Comparison of ENCODE assay signal across 16 mouse cellular contexts in the genomic region with DNA sequence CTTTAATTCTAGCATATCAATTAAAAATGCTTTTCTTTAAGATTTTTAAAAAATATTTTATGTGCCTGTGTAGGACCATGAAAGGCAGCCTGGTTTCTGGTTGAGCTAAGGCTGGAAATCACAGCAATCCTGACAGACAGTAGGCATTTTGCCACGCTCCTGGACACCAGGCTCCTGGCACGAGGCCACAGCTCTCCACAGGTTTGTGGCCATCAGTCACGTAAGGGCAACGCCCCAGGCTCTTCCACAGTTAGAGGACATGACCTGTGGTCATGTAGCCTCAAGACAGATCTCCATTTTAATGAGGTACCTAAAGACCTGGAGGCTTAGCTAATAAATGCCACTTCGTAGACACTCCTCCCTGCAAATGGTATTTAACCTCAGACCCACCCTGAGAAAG. TPM values are rescaled to one million over a fixed set of nuclear protein-coding genes. Genes with fewer than 3 reads are reported as not detected.
A peak's percentile ranks its signal among the peaks of the same experiment; 100 is the strongest.
DNase-seq lines count a peak whose midpoint lies in the region; ATAC-seq and TF ChIP-seq lines count a peak whose summit lies in the region.
"Had no signal": no experiment of that assay in that cellular context is flagged by ENCODE, and none has a peak within 500 bp of the region (broad histone marks: within the 10 kb centered on the region; RNA-seq: fewer than 3 reads in every experiment).

No protein-coding gene starts in this region.

- H3K9me3 ChIP-seq in liver, postnatal 0 days (ENCODE audit: low read length) = no peaks in the 10 kb centered on the region
- no peaks in the 10 kb centered on the region for H3K9me3 ChIP-seq in liver, embryonic 11.5 days (ENCODE audit: control insufficient read depth, low read length)
- no peaks in the 10 kb centered on the region for H3K9me3 ChIP-seq in forebrain, embryonic 16.5 days (ENCODE audit: control insufficient read depth, low read length)
- H3K9me3 ChIP-seq: forebrain, embryonic 10.5 days; hindbrain, embryonic 10.5 days; limb, embryonic 13.5 days; midbrain, embryonic 12.5 days; neural tube, embryonic 13.5 days; stomach, embryonic 15.5 days had no signal

- H3K9ac ChIP-seq in liver, postnatal 0 days (replicated peaks) = no peak overlapping the region
- H3K9ac ChIP-seq in liver, embryonic 11.5 days (ENCODE audit: low read depth, low read length) = no peak overlapping the region
- no peak overlapping the region for H3K9ac ChIP-seq in forebrain, embryonic 16.5 days (replicated peaks; ENCODE audit: low read depth, low read length)
- H3K9ac ChIP-seq: limb, embryonic 13.5 days; midbrain, embryonic 12.5 days; neural tube, embryonic 13.5 days; stomach, embryonic 15.5 days had no signal

- no peak overlapping the region for H3K4me3 ChIP-seq in gastrocnemius, adult 2 months
- H3K4me3 ChIP-seq in liver, postnatal 0 days (ENCODE audit: low read depth, low read length) = no peak overlapping the region
- no peak overlapping the region for H3K4me3 ChIP-seq in liver, embryonic 11.5 days (ENCODE audit: low read depth, low read length)
- no peak overlapping the region for H3K4me3 ChIP-seq in forebrain, embryonic 16.5 days (replicated peaks; ENCODE audit: low read length)
- H3K4me3 ChIP-seq: forebrain, embryonic 10.5 days; hindbrain, embryonic 10.5 days; limb, embryonic 13.5 days; midbrain, embryonic 12.5 days; neural tube, embryonic 13.5 days; stomach, embryonic 15.5 days had no signal

- ATAC-seq in liver, postnatal 0 days = 0 out of 2 replicates have a peak, but pooled peaks have one; percentile 35
- no peak for ATAC-seq in liver, embryonic 11.5 days (replicated peaks; ENCODE audit: low FRiP score)
- ATAC-seq in forebrain, embryonic 16.5 days = no peak
- ATAC-seq: lung, postnatal 0 days had no signal

- no peak overlapping the region for H3K4me2 ChIP-seq in liver, postnatal 0 days (ENCODE audit: low read depth, low read length)
- no peak overlapping the region for H3K4me2 ChIP-seq in liver, embryonic 11.5 days
- H3K4me2 ChIP-seq in forebrain, embryonic 16.5 days (ENCODE audit: low read length) = no peak overlapping the region
- H3K4me2 ChIP-seq: limb, embryonic 13.5 days; midbrain, embryonic 12.5 days; neural tube, embryonic 13.5 days; stomach, embryonic 15.5 days had no signal

- peak; percentile 22 for DNase-seq in gastrocnemius, adult 2 months
- no peak for DNase-seq in gastrocnemius, adult 8-10 months (ENCODE audit: low spot score in 2 of 2)
- DNase-seq in liver, postnatal 0 days = peak; percentile 27
- no peak for DNase-seq in liver, embryonic 11.5 days (ENCODE audit: low spot score)
- peak; percentile 83 to 90 for DNase-seq in cerebellum, postnatal 25 days
- no peak for DNase-seq in left cerebral cortex, postnatal 36 days (ENCODE audit: low spot score in 2 of 2)
- DNase-seq in urinary bladder, postnatal 25 days (ENCODE audit: low spot score) = no peak
- DNase-seq: right cerebral cortex, postnatal 14 days had no signal

- H3K27ac ChIP-seq in gastrocnemius, adult 2 months = no peak overlapping the region
- no peak overlapping the region for H3K27ac ChIP-seq in liver, postnatal 0 days (ENCODE audit: low read depth)
- no peak overlapping the region for H3K27ac ChIP-seq in liver, embryonic 11.5 days (ENCODE audit: low read depth, low read length)
- H3K27ac ChIP-seq in forebrain, embryonic 16.5 days (ENCODE audit: low read length) = no peak overlapping the region
- H3K27ac ChIP-seq: hindbrain, embryonic 10.5 days; limb, embryonic 13.5 days; midbrain, embryonic 12.5 days; neural tube, embryonic 13.5 days; stomach, embryonic 15.5 days had no signal

- no peak for TF ChIP-seq EP300 in liver, postnatal 0 days (IDR thresholded peaks at IDR 0.05; ENCODE audit: low read depth)

- no peaks in the 10 kb centered on the region; the same call in 1 of the 2 replicates for H3K4me1 ChIP-seq in liver, postnatal 0 days (ENCODE audit: insufficient read depth)
- no peaks in the 10 kb centered on the region for H3K4me1 ChIP-seq in liver, embryonic 11.5 days (replicated peaks; ENCODE audit: control insufficient read depth, insufficient read depth, low read length)
- H3K4me1 ChIP-seq in forebrain, embryonic 16.5 days (replicated peaks; ENCODE audit: control insufficient read depth, insufficient read depth, low read length) = no peaks in the 10 kb centered on the region
- H3K4me1 ChIP-seq: forebrain, embryonic 10.5 days; hindbrain, embryonic 10.5 days; limb, embryonic 13.5 days; midbrain, embryonic 12.5 days; neural tube, embryonic 13.5 days; stomach, embryonic 15.5 days had no signal

- WGBS in liver, postnatal 0 days (ENCODE audit: insufficient replicate concordance) = 72% methylated on average over 5 of the region's 5 CpGs
- WGBS in liver, embryonic 11.5 days = 79% methylated on average over 5 of the region's 5 CpGs
- WGBS in forebrain, embryonic 16.5 days = 75% methylated on average over 5 of the region's 5 CpGs

- 0 out of 2 replicates have a peak, but pooled peaks cover 3% of the 10 kb centered on the region for H3K36me3 ChIP-seq in liver, postnatal 0 days (replicated peaks; ENCODE audit: insufficient read depth, low read length)
- H3K36me3 ChIP-seq in liver, embryonic 11.5 days (ENCODE audit: control insufficient read depth, insufficient read depth, low read length) = no peaks in the 10 kb centered on the region
- no peaks in the 10 kb centered on the region for H3K36me3 ChIP-seq in forebrain, embryonic 16.5 days (ENCODE audit: control insufficient read depth, insufficient read depth)
- H3K36me3 ChIP-seq: forebrain, embryonic 10.5 days; stomach, embryonic 15.5 days had no signal

- intact Hi-C loops in gastrocnemius, adult 2 months (cut with DNase I) = no loop called here
- intact Hi-C loops in left cerebral cortex, postnatal 36 days (cut with DNase I) = no loop called here

- TF ChIP-seq CTCF in gastrocnemius, adult 2 months (IDR thresholded peaks at IDR 0.05) = no peak
- TF ChIP-seq CTCF in liver, postnatal 0 days (IDR thresholded peaks at IDR 0.05; ENCODE audit: low read depth) = no peak

- H3K27me3 ChIP-seq in liver, postnatal 0 days (ENCODE audit: insufficient read depth, low read length) = no peaks in the 10 kb centered on the region
- no peaks in the 10 kb centered on the region for H3K27me3 ChIP-seq in liver, embryonic 11.5 days (replicated peaks; ENCODE audit: control insufficient read depth, insufficient read depth, low read length)
- no peaks in the 10 kb centered on the region for H3K27me3 ChIP-seq in forebrain, embryonic 16.5 days (replicated peaks; ENCODE audit: control insufficient read depth, insufficient read depth, low read length)
- H3K27me3 ChIP-seq: limb, embryonic 13.5 days; midbrain, embryonic 12.5 days; neural tube, embryonic 13.5 days; stomach, embryonic 15.5 days had no signal

RNA-seq across cellular contexts. Expression of a gene that starts 56.9 kb away (rescaled TPM):
- total RNA-seq in gastrocnemius, adult 2 months (2021) = 10 to 100 TPM; 25.2 to 31.6 TPM
- 10 to 100 TPM; 31.6 to 41.9 (median 38.2) TPM for total RNA-seq in gastrocnemius, adult 8-10 months (2022)
- polyA plus RNA-seq in liver, postnatal 0 days (2015; fragmentation: Nextera tagmentation; extraction: Ambion mirVana) = 16.8 and 19.4 TPM in 2 replicates
- polyA plus RNA-seq in liver, embryonic 11.5 days (2014; fragmentation: Nextera tagmentation; extraction: Ambion mirVana) = 47.3 and 48.4 TPM in 2 replicates
- polyA plus RNA-seq in forebrain, embryonic 16.5 days (2015; fragmentation: Nextera tagmentation; extraction: Ambion mirVana) = 71.1 and 82.7 TPM in 2 replicates
- total RNA-seq in left cerebral cortex, postnatal 36 days (2021) = 10 to 100 TPM; 23.4 to 24.5 TPM

Comparison
In these comparisons a context has a peak if more than half of its experiments do, and no peak if none do; other contexts are left out.
1. DNase-seq: peak in gastrocnemius, adult 2 months (single experiment), liver, postnatal 0 days (single experiment) and cerebellum, postnatal 25 days (2 of 2); none in gastrocnemius, adult 8-10 months (0 of 2), liver, embryonic 11.5 days (single experiment), left cerebral cortex, postnatal 36 days (0 of 2) and urinary bladder, postnatal 25 days (single experiment).